10 mouse cellular contexts compared by ENCODE assay signal in the genomic region with DNA sequence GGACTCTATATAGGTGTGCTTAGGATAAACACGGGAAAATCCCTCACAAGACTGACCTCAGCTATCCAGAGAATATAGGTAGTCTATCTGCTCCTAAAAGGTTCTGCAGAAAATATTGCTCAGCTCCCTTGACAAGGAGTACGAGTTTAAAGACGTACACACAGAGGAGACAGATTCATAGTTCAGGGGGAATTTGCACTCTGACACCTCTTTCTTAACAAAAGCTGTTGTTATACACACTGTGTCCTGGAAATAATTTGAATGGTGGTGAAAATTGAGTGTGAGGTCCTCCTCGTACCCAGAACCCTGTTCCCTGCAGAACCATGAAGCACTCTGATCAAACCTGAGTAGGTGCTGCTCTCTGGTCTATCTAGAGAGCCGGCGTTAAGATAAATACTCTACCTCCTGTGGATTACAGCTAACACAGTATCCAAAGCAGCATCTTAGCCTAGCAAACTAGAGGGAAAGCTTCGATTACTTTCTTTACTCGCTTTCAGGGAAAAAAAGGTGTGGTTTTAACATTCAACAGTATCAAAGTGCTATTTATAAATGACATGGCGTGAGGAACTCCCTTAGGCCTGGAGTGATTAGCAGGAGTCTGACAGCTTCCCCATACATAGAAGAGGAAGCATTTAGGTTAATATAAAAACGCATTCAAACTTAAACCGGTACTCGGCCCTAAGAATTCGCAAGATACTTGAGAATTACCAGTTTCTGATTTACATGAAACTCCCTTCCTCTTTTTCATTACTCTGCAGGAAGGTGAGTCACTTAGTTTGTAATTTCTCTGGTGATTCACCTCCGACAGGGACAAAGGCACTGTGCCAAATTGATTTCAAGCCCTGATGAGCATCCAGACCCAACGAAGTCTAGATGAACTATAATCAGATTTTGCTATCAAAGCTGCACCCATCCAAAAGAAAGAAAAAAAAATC. TPM values are rescaled to one million over a fixed set of nuclear protein-coding genes. Genes with fewer than 3 reads are reported as not detected.
DNase-seq lines count a peak whose midpoint lies in the region; ATAC-seq and TF ChIP-seq lines count a peak whose summit lies in the region.
"Had no signal": no experiment of that assay in that cellular context is flagged by ENCODE, and none has a peak within 500 bp of the region (broad histone marks: within the 10 kb centered on the region; RNA-seq: fewer than 3 reads in every experiment).

No protein-coding gene starts in this region.

- TF ChIP-seq CTCF in Patski (IDR thresholded peaks at IDR 0.05) = no peak

- in situ Hi-C loops in Patski (cut with MboI; ENCODE audit: low pct_unique_long_range_greater_than_20kb) = no loop called here

- CTCF ChIA-PET in Patski (lab: Charles Lee) = interaction anchor here (1.1 kb wide), 1 partner anchor 13 kb away, joined by 3 read pairs; no protein-coding TSS in a partner anchor

- no peak for ATAC-seq in Patski
- no peak for ATAC-seq in frontal cortex, adult (ENCODE audit: low TSS enrichment)

- no peaks in the 10 kb centered on the region for H3K27me3 ChIP-seq in Patski
- H3K27me3 ChIP-seq: embryonic facial prominence, embryonic 15.5 days had no signal

- peak; percentile 62 for DNase-seq in urinary bladder, postnatal 14 days (ENCODE audit: low spot score)
- DNase-seq in urinary bladder, postnatal 10 days (ENCODE audit: low spot score) = no peak
- peak; percentile 44 for DNase-seq in Patski (ENCODE audit: low read depth, low spot score)
- peak; percentile 65 to 81 for DNase-seq in cerebellum, postnatal 25 days
- DNase-seq in gastrocnemius, postnatal 4 days (ENCODE audit: low spot score in 2 of 2) = no peak
- DNase-seq in thymus, adult 18-20 months = no peak
- DNase-seq: lung, postnatal 4 days had no signal

- POLR2A ChIA-PET in Patski (lab: Charles Lee) = interaction anchor here (1.1 kb wide), 1 partner anchor 26 kb away, joined by 4 read pairs; no protein-coding TSS in a partner anchor

RNA-seq across cellular contexts. Expression of gene Enthd1, which starts 4.0 kb away (rescaled TPM):
- not detected for polyA plus RNA-seq in Patski (2021)
- not detected for total RNA-seq in gastrocnemius, postnatal 4 days (2021)
- total RNA-seq: left cerebral cortex, postnatal 36 days had no signal
- polyA plus RNA-seq: embryonic facial prominence, embryonic 15.5 days had no signal

RNA-seq across cellular contexts. Expression of gene Grap2, which starts 11.5 kb away (rescaled TPM):
- not detected for polyA plus RNA-seq in Patski (2021)
- total RNA-seq in gastrocnemius, postnatal 4 days (2021) = under 1 TPM; 0.32 to 0.75 TPM

Comparison
In these comparisons a context has a peak if more than half of its experiments do, and no peak if none do; other contexts are left out.
1. DNase-seq: peak in urinary bladder, postnatal 14 days (single experiment), Patski (single experiment) and cerebellum, postnatal 25 days (2 of 2); none in urinary bladder, postnatal 10 days (single experiment), gastrocnemius, postnatal 4 days (0 of 2) and thymus, adult 18-20 months (0 of 2).